Mouse (Mus musculus) heart, adult 9 months (tissue): ENCODE results near the gene Bricd5.

Source experiments
- DNase-seq, 2 experiments: peaks; one replicate each; pipeline ENCODE4 v3.0.0; 2022; ENCODE audit warnings: low spot score in 2 of 2

Bricd5 gene

GRCm38 (mm10) chr17:24483495-24483894, 9.8 kb downstream of the Bricd5 start:
- DNase-seq, result no peak

- DNase-seq, result no peak
These were observed 11.6 kb downstream of the Bricd5 start for GRCm38 (mm10) chr17:24485090-24485860.

- DNase-seq, result no peak
These were observed 14.5 kb downstream of the Bricd5 start, which contains the start of gene Caskin1 for GRCm38 (mm10) chr17:24488186-24488661. Gene Caskin1 (plus strand): TSS chr17:24488601.

GRCm38 (mm10) chr17:24488662-24489264, 15.1 kb downstream of the Bricd5 start:
- DNase-seq, result no peak

GRCm38 (mm10) chr17:24489265-24490030, 15.8 kb downstream of the Bricd5 start:
- DNase-seq, result no peak

GRCm38 (mm10) chr17:24490399-24490798, 16.7 kb downstream of the Bricd5 start:
- no peak for DNase-seq

GRCm38 (mm10) chr17:24494627-24495335, 21.1 kb downstream of the Bricd5 start:
- no peak for DNase-seq

- no peak for DNase-seq
These were observed 21.8 kb downstream of the Bricd5 start for GRCm38 (mm10) chr17:24495443-24495842.

- no peak for DNase-seq
These were observed 22.3 kb downstream of the Bricd5 start for GRCm38 (mm10) chr17:24496026-24496425.

- no peak for DNase-seq
These were observed 28.5 kb downstream of the Bricd5 start for GRCm38 (mm10) chr17:24502208-24502607.

- no peak for DNase-seq
These were observed 30.4 kb downstream of the Bricd5 start for GRCm38 (mm10) chr17:24504085-24504484.

GRCm38 (mm10) chr17:24505286-24505955, 31.7 kb downstream of the Bricd5 start:
- DNase-seq, result no peak

GRCm38 (mm10) chr17:24506332-24507070, 32.8 kb downstream of the Bricd5 start:
- no peak for DNase-seq

GRCm38 (mm10) chr17:24507129-24507664, 33.5 kb downstream of the Bricd5 start:
- DNase-seq, result no peak

GRCm38 (mm10) chr17:24507806-24508460, 34.2 kb downstream of the Bricd5 start:
- no peak for DNase-seq

- DNase-seq, result peak in 1 of 2 experiments; percentile 27
These were observed 39.9 kb downstream of the Bricd5 start for GRCm38 (mm10) chr17:24513609-24514008.

- peak; percentile 19 to 73 for DNase-seq
These were observed 40.9 kb downstream of the Bricd5 start for GRCm38 (mm10) chr17:24514270-24515257.

- no peak for DNase-seq
These were observed 46.8 kb downstream of the Bricd5 start for GRCm38 (mm10) chr17:24520450-24520849.
